Comparison of ENCODE assay signal across 8 mouse cellular contexts in the genomic region with DNA sequence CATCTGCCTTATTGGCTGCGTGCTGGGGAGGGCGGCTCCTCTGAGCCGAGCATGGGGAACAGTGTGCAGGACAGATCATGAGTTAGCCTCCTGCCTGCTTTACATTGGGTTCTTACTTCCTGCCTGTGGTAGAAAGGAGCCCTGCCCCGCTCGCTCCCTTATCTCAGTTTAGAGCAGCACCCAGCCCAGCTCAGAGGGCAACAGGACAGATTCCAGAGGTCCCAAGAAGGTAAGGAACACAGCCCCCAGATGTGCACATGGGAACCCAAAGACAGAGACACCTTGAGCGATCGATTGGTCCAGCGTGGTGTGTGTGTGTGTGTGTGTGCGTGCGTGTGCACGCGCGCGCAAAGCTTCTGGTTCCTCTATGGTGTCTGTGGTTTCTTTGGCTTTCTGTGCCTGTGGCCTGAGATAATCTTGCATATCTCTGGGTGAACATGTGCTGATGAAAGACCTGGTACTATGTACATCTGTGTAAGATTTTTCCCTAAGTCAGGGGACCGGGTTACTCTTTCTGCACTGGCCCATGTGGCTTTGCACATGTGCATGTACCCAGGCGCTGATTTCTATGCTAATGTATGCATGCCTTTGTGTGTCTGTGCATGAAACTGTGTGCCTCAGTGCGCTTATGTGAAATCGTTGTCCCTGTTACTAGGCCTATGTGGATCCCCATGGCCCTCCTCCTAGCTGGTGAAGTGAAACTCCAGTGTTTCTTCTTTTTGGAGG. TPM values are rescaled to one million over a fixed set of nuclear protein-coding genes. Genes with fewer than 3 reads are reported as not detected.
DNase-seq lines count a peak whose midpoint lies in the region; ATAC-seq and TF ChIP-seq lines count a peak whose summit lies in the region.

No protein-coding gene starts in this region.

- H3K27ac ChIP-seq in heart, embryonic 14.5 days (replicated peaks in 1 of 2; ENCODE audit: control insufficient read depth in 1 of 2, insufficient read depth in 1 of 2, low read depth in 2 of 2, low read length in 2 of 2) = 0 out of 4 replicates have a peak overlapping the region, but pooled peaks have one; percentile 16 to 39
- no peak overlapping the region; the same call in 1 of the 2 replicates for H3K27ac ChIP-seq in brown adipose tissue, adult 24 weeks (replicated peaks; ENCODE audit: low read depth, low read length)
- H3K27ac ChIP-seq in hindbrain, embryonic 16.5 days (ENCODE audit: low read depth, low read length) = peak overlapping the region; percentile 39
- H3K27ac ChIP-seq in midbrain, embryonic 10.5 days (replicated peaks) = peak overlapping the region; percentile 79
- peak overlapping the region; percentile 34 for H3K27ac ChIP-seq in thymus, adult 2 months (ENCODE audit: control insufficient read depth, insufficient read depth, low read length)

- intact Hi-C loops in heart, postnatal 14 days (cut with DNase I) = no loop called here
- intact Hi-C loops in gastrocnemius, postnatal 14 days (cut with DNase I; ENCODE audit: low total_unique reads) = no loop called here

- no peak overlapping the region for H3K4me2 ChIP-seq in heart, embryonic 14.5 days (ENCODE audit: low read length)
- no peak overlapping the region for H3K4me2 ChIP-seq in hindbrain, embryonic 16.5 days (ENCODE audit: low read length)

- 76% methylated on average over 18 of the region's 18 CpGs for WGBS in heart, embryonic 14.5 days
- WGBS in hindbrain, embryonic 16.5 days = 72% methylated on average over 18 of the region's 18 CpGs
- 90% methylated on average over 18 of the region's 18 CpGs for WGBS in midbrain, embryonic 10.5 days
- 7% methylated on average over 18 of the region's 18 CpGs for WGBS in thymus, adult 2 months

- DNase-seq in heart, postnatal 14 days = no peak
- DNase-seq in midbrain, embryonic 10.5 days (ENCODE audit: low spot score) = no peak
- peak; percentile 69 for DNase-seq in thymus, adult 2 months
- no peak for DNase-seq in gastrocnemius, adult 18-20 months (ENCODE audit: low spot score)
- no peak for DNase-seq in gastrocnemius, postnatal 14 days

- no peak overlapping the region for H3K9ac ChIP-seq in heart, embryonic 14.5 days (ENCODE audit: low read length)
- H3K9ac ChIP-seq in hindbrain, embryonic 16.5 days (ENCODE audit: low read depth, low read length) = no peak overlapping the region

- H3K4me3 ChIP-seq in heart, embryonic 14.5 days (ENCODE audit: control insufficient read depth in 1 of 2, insufficient read depth in 1 of 2, low read depth in 1 of 2, low read length in 2 of 2) = no peak overlapping the region
- H3K4me3 ChIP-seq in brown adipose tissue, adult 24 weeks (ENCODE audit: insufficient read depth, low read depth, low read length) = peak overlapping the region; percentile 26; the same call in 1 of the 2 replicates
- H3K4me3 ChIP-seq in hindbrain, embryonic 16.5 days (ENCODE audit: low read length) = no peak overlapping the region
- H3K4me3 ChIP-seq in midbrain, embryonic 10.5 days = no peak overlapping the region
- peak overlapping the region; percentile 47 for H3K4me3 ChIP-seq in thymus, adult 2 months (ENCODE audit: control insufficient read depth, insufficient read depth, low read length)

- no peaks in the 10 kb centered on the region for H3K36me3 ChIP-seq in heart, embryonic 14.5 days (ENCODE audit: control insufficient read depth, insufficient read depth, low read length)
- H3K36me3 ChIP-seq in hindbrain, embryonic 16.5 days (ENCODE audit: control insufficient read depth, insufficient read depth, low read length) = no peaks in the 10 kb centered on the region
- no peaks in the 10 kb centered on the region for H3K36me3 ChIP-seq in midbrain, embryonic 10.5 days
- no peaks in the 10 kb centered on the region for H3K36me3 ChIP-seq in thymus, adult 2 months (ENCODE audit: control insufficient read depth, insufficient read depth, low read length)

- no peaks in the 10 kb centered on the region for H3K9me3 ChIP-seq in heart, embryonic 14.5 days (ENCODE audit: control insufficient read depth, low read length)
- H3K9me3 ChIP-seq in hindbrain, embryonic 16.5 days (ENCODE audit: control insufficient read depth, low read length) = no peaks in the 10 kb centered on the region
- no peaks in the 10 kb centered on the region for H3K9me3 ChIP-seq in midbrain, embryonic 10.5 days (replicated peaks)

- H3K4me1 ChIP-seq in heart, embryonic 14.5 days (ENCODE audit: control insufficient read depth in 2 of 2, insufficient read depth in 2 of 2, low read length in 2 of 2) = peaks cover 0 to 6% of the 10 kb centered on the region in 2 experiments; a peak in 2 of 4 replicates
- H3K4me1 ChIP-seq in brown adipose tissue, adult 24 weeks (ENCODE audit: control insufficient read depth, insufficient read depth, insufficient read length, low read length) = no peaks in the 10 kb centered on the region
- no peaks in the 10 kb centered on the region for H3K4me1 ChIP-seq in hindbrain, embryonic 16.5 days (ENCODE audit: control insufficient read depth, insufficient read depth, low read depth, low read length)
- H3K4me1 ChIP-seq in midbrain, embryonic 10.5 days = peaks cover 13% of the 10 kb centered on the region
- peaks cover 32% of the 10 kb centered on the region for H3K4me1 ChIP-seq in thymus, adult 2 months (replicated peaks; ENCODE audit: control insufficient read depth, insufficient read depth, low read length)

- no peak for TF ChIP-seq POLR2A in thymus, adult 2 months (IDR thresholded peaks at IDR 0.05; ENCODE audit: control insufficient read depth, extremely low read depth, insufficient read depth, low read length, poor library complexity)

- no peaks in the 10 kb centered on the region; the same call in 1 of the 2 replicates for H3K27me3 ChIP-seq in heart, embryonic 14.5 days (ENCODE audit: control insufficient read depth, insufficient read depth, low read length)
- no peaks in the 10 kb centered on the region for H3K27me3 ChIP-seq in hindbrain, embryonic 16.5 days (replicated peaks; ENCODE audit: control insufficient read depth, insufficient read depth, low read length)
- H3K27me3 ChIP-seq in midbrain, embryonic 10.5 days (ENCODE audit: low read depth, poor library complexity, severe bottlenecking) = no peaks in the 10 kb centered on the region
- H3K27me3 ChIP-seq in thymus, adult 2 months (ENCODE audit: control insufficient read depth, insufficient read depth, low read length) = no peaks in the 10 kb centered on the region

- TF ChIP-seq CTCF in thymus, adult 2 months (IDR thresholded peaks at IDR 0.05; ENCODE audit: borderline replicate concordance, control insufficient read depth, extremely low read depth, insufficient read depth, low read length, poor library complexity) = no peak

- ATAC-seq in heart, embryonic 14.5 days (ENCODE audit: insufficient number of reproducible peaks, insufficient read depth, low FRiP score, low read depth) = no peak
- peak; percentile 85 for ATAC-seq in hindbrain, embryonic 16.5 days

RNA-seq across cellular contexts. Expression of a gene that starts 3.6 kb away (rescaled TPM):
- 0.36 TPM in 1 of 2 replicates, not detected in the other for polyA plus RNA-seq in heart, embryonic 14.5 days (2014; fragmentation: Nextera tagmentation; extraction: Ambion mirVana)
- total RNA-seq in heart, postnatal 14 days (2021) = under 1 TPM; 0.41 to 0.83 TPM
- not detected in 2 replicates for polyA plus RNA-seq in brown adipose tissue, adult 24 weeks (2012; ENCODE audit: insufficient read depth, insufficient read length, missing spikeins)
- 0.36 and 0.85 TPM in 2 replicates for polyA plus RNA-seq in hindbrain, embryonic 16.5 days (2015; fragmentation: Nextera tagmentation; extraction: Ambion mirVana)
- polyA plus RNA-seq in midbrain, embryonic 10.5 days (2016; fragmentation: Nextera tagmentation; extraction: Ambion mirVana) = 0.16 and 0.19 TPM in 2 replicates
- 35.7 and 40.0 TPM in 2 replicates for polyA plus RNA-seq in thymus, adult 2 months (2012; rRNA removed)
- not detected for total RNA-seq in gastrocnemius, adult 18-20 months (2021)
- under 1 TPM in 1 of 2 experiments, not detected in 1; 0.24 TPM for total RNA-seq in gastrocnemius, postnatal 14 days (2021)

RNA-seq across cellular contexts. Expression of a gene that starts 21.8 kb away (rescaled TPM):
- 5.4 and 6.5 TPM in 2 replicates for polyA plus RNA-seq in heart, embryonic 14.5 days (2014; fragmentation: Nextera tagmentation; extraction: Ambion mirVana)
- 1 to 10 TPM; 3.8 to 4.5 TPM for total RNA-seq in heart, postnatal 14 days (2021)
- polyA plus RNA-seq in brown adipose tissue, adult 24 weeks (2012; ENCODE audit: insufficient read depth, insufficient read length, missing spikeins) = 5.1 and 5.5 TPM in 2 replicates
- 18.2 and 20.9 TPM in 2 replicates for polyA plus RNA-seq in hindbrain, embryonic 16.5 days (2015; fragmentation: Nextera tagmentation; extraction: Ambion mirVana)
- polyA plus RNA-seq in midbrain, embryonic 10.5 days (2016; fragmentation: Nextera tagmentation; extraction: Ambion mirVana) = 10.1 and 14.2 TPM in 2 replicates
- polyA plus RNA-seq in thymus, adult 2 months (2012; rRNA removed) = 70.8 and 89.5 TPM in 2 replicates
- total RNA-seq in gastrocnemius, adult 18-20 months (2021) = 1 to 10 TPM; 2.0 to 2.4 TPM
- total RNA-seq in gastrocnemius, postnatal 14 days (2021) = 1 to 10 TPM; 1.4 to 2.5 TPM

RNA-seq across cellular contexts. Expression of a gene that starts 24.4 kb away (rescaled TPM):
- polyA plus RNA-seq in heart, embryonic 14.5 days (2014; fragmentation: Nextera tagmentation; extraction: Ambion mirVana) = 58.6 and 67.4 TPM in 2 replicates
- 100 to 1,000 TPM; 141 to 145 TPM for total RNA-seq in heart, postnatal 14 days (2021)
- 73.3 and 90.8 TPM in 2 replicates for polyA plus RNA-seq in brown adipose tissue, adult 24 weeks (2012; ENCODE audit: insufficient read depth, insufficient read length, missing spikeins)
- polyA plus RNA-seq in hindbrain, embryonic 16.5 days (2015; fragmentation: Nextera tagmentation; extraction: Ambion mirVana) = 66.6 and 68.4 TPM in 2 replicates
- polyA plus RNA-seq in midbrain, embryonic 10.5 days (2016; fragmentation: Nextera tagmentation; extraction: Ambion mirVana) = 90.7 and 103 TPM in 2 replicates
- polyA plus RNA-seq in thymus, adult 2 months (2012; rRNA removed) = 127 and 211 TPM in 2 replicates
- total RNA-seq in gastrocnemius, adult 18-20 months (2021) = 10 to 100 TPM; 64.1 to 70.6 TPM
- total RNA-seq in gastrocnemius, postnatal 14 days (2021) = 10 to 100 TPM; 75.1 to 84.3 TPM

RNA-seq across cellular contexts. Expression of a gene that starts 31.8 kb away (rescaled TPM):
- 67.1 and 76.1 TPM in 2 replicates for polyA plus RNA-seq in heart, embryonic 14.5 days (2014; fragmentation: Nextera tagmentation; extraction: Ambion mirVana)
- total RNA-seq in heart, postnatal 14 days (2021) = 10 to 100 TPM; 40.6 to 41.9 TPM
- polyA plus RNA-seq in brown adipose tissue, adult 24 weeks (2012; ENCODE audit: insufficient read depth, insufficient read length, missing spikeins) = 32.1 and 34.0 TPM in 2 replicates
- polyA plus RNA-seq in hindbrain, embryonic 16.5 days (2015; fragmentation: Nextera tagmentation; extraction: Ambion mirVana) = 133 and 137 TPM in 2 replicates
- 121 and 149 TPM in 2 replicates for polyA plus RNA-seq in midbrain, embryonic 10.5 days (2016; fragmentation: Nextera tagmentation; extraction: Ambion mirVana)
- polyA plus RNA-seq in thymus, adult 2 months (2012; rRNA removed) = 96.8 and 99.4 TPM in 2 replicates
- 10 to 100 TPM; 22.0 to 23.2 TPM for total RNA-seq in gastrocnemius, adult 18-20 months (2021)
- total RNA-seq in gastrocnemius, postnatal 14 days (2021) = 10 to 100 TPM; 29.6 TPM

Comparison
In these comparisons a context has a peak if more than half of its experiments do, and no peak if none do; other contexts are left out.
1. H3K4me3 ChIP-seq: peak in brown adipose tissue, adult 24 weeks (single experiment) and thymus, adult 2 months (single experiment); none in heart, embryonic 14.5 days (0 of 2), hindbrain, embryonic 16.5 days (single experiment) and midbrain, embryonic 10.5 days (single experiment).
2. RNA of a gene that starts 3.6 kb away (polyA plus RNA-seq): 35.7 to 40.0 TPM in thymus, adult 2 months; 0.36 to 0.85 TPM in hindbrain, embryonic 16.5 days, not detected in brown adipose tissue, adult 24 weeks, 0.16 to 0.19 TPM in midbrain, embryonic 10.5 days and 0.36 TPM in heart, embryonic 14.5 days; every median in the first group is over 10 times any median in the second.